In genomic region chr7:30323795-30324194, GRCm38 (mm10) we compare ENCODE assay signal across 8 mouse cellular contexts. TPM values are rescaled to one million over a fixed set of nuclear protein-coding genes. Genes with fewer than 3 reads are reported as not detected.
DNase-seq lines count a peak whose midpoint lies in the region; ATAC-seq and TF ChIP-seq lines count a peak whose summit lies in the region.

Gene Sdhaf1 (minus strand): TSS chr7:30323895.

- H3K27ac ChIP-seq in spleen, adult 2 months (ENCODE audit: insufficient read depth, low read length): peak within 1 kb of the TSS; percentile 93
- no peak within 1 kb of the TSS; the same call in 1 of the 2 replicates for H3K27ac ChIP-seq in forebrain, embryonic 11.5 days (ENCODE audit: low read depth, low read length)
- no peak within 1 kb of the TSS; the same call in 1 of the 2 replicates for H3K27ac ChIP-seq in hindbrain, embryonic 16.5 days (ENCODE audit: low read depth, low read length)

- no peak for TF ChIP-seq POLR2A in spleen, adult 2 months (IDR thresholded peaks at IDR 0.05; ENCODE audit: low read depth, low read length)

- 82% methylated on average over 3 of the region's 3 CpGs for WGBS in spleen, adult 2 months
- WGBS in forebrain, embryonic 11.5 days: 80% methylated on average over 3 of the region's 3 CpGs
- 83% methylated on average over 3 of the region's 3 CpGs for WGBS in hindbrain, embryonic 16.5 days

- DNase-seq in spleen, adult 2 months (ENCODE audit: low read depth in 1 of 2, low spot score in 2 of 2): no peak
- DNase-seq in spleen, adult 12 weeks (ENCODE audit: low spot score): no peak
- DNase-seq in forebrain, embryonic 11.5 days (ENCODE audit: low spot score): no peak
- DNase-seq in layer of hippocampus, adult 9-10 months (ENCODE audit: low spot score): no peak
- DNase-seq in kidney, adult 9 months: no peak
- DNase-seq in testis, postnatal 14 days (ENCODE audit: low spot score): no peak

- H3K4me2 ChIP-seq in forebrain, embryonic 11.5 days (ENCODE audit: low read depth, low read length, severe bottlenecking): peak within 1 kb of the TSS; percentile 57
- peak within 1 kb of the TSS; percentile 80 for H3K4me2 ChIP-seq in hindbrain, embryonic 16.5 days (ENCODE audit: low read length)

- H3K4me3 ChIP-seq in spleen, adult 2 months (ENCODE audit: extremely low read depth, insufficient read depth, insufficient read length): no peak within 1 kb of the TSS
- peak within 1 kb of the TSS; percentile 82 for H3K4me3 ChIP-seq in forebrain, embryonic 11.5 days (ENCODE audit: low read depth, low read length)
- H3K4me3 ChIP-seq in hindbrain, embryonic 16.5 days (ENCODE audit: low read length): peak within 1 kb of the TSS; percentile 81

- H3K27me3 ChIP-seq in spleen, adult 2 months (ENCODE audit: control insufficient read depth, insufficient read depth, low read length): no peaks in the 10 kb centered on the region
- H3K27me3 ChIP-seq in forebrain, embryonic 11.5 days (ENCODE audit: control insufficient read depth, insufficient read depth, low read length): no peaks in the 10 kb centered on the region
- no peaks in the 10 kb centered on the region for H3K27me3 ChIP-seq in hindbrain, embryonic 16.5 days (replicated peaks; ENCODE audit: control insufficient read depth, insufficient read depth, low read length)

- H3K9ac ChIP-seq in forebrain, embryonic 11.5 days (ENCODE audit: low read length): peak within 1 kb of the TSS; percentile 88
- peak within 1 kb of the TSS; percentile 56; the same call in 1 of the 2 replicates for H3K9ac ChIP-seq in hindbrain, embryonic 16.5 days (ENCODE audit: low read depth, low read length)

- no peak for ATAC-seq in forebrain, embryonic 11.5 days (replicated peaks; ENCODE audit: low FRiP score)
- no peak for ATAC-seq in hindbrain, embryonic 16.5 days
- no peak for ATAC-seq in monocyte, adult 5-6 weeks (replicated peaks; ENCODE audit: insufficient number of reproducible peaks, low FRiP score, low TSS enrichment, poor library complexity, severe bottlenecking)

- H3K36me3 ChIP-seq in spleen, adult 2 months (ENCODE audit: control insufficient read depth, insufficient read depth, low read length): no peaks in the 10 kb centered on the region
- no peaks in the 10 kb centered on the region for H3K36me3 ChIP-seq in forebrain, embryonic 11.5 days (ENCODE audit: control insufficient read depth, insufficient read depth, low read length)
- H3K36me3 ChIP-seq in hindbrain, embryonic 16.5 days (ENCODE audit: control insufficient read depth, insufficient read depth, low read length): no peaks in the 10 kb centered on the region

- peaks cover 5% of the 10 kb centered on the region; the same call in 1 of the 2 replicates for H3K4me1 ChIP-seq in spleen, adult 2 months (ENCODE audit: control insufficient read depth, insufficient read depth, insufficient read length)
- peaks cover 6% of the 10 kb centered on the region; the same call in 1 of the 2 replicates for H3K4me1 ChIP-seq in forebrain, embryonic 11.5 days (replicated peaks; ENCODE audit: control insufficient read depth, insufficient read depth, low read length)
- peaks cover 10% of the 10 kb centered on the region for H3K4me1 ChIP-seq in hindbrain, embryonic 16.5 days (ENCODE audit: control insufficient read depth, insufficient read depth, low read depth, low read length)

- H3K9me3 ChIP-seq in forebrain, embryonic 11.5 days (ENCODE audit: control insufficient read depth, low read length): no peaks in the 10 kb centered on the region; the same call in 1 of the 2 replicates
- no peaks in the 10 kb centered on the region for H3K9me3 ChIP-seq in hindbrain, embryonic 16.5 days (ENCODE audit: control insufficient read depth, low read length)

- TF ChIP-seq CTCF in spleen, adult 2 months (IDR thresholded peaks at IDR 0.05; ENCODE audit: extremely low read depth, insufficient read depth, insufficient read length, insufficient replicate concordance): no peak

RNA-seq across cellular contexts. Expression of gene Sdhaf1, which starts in this region (rescaled TPM):
- polyA plus RNA-seq in spleen, adult 2 months (2012; rRNA removed): 13.4 and 25.8 TPM in 2 replicates
- 21.8 and 23.5 TPM in 2 replicates for polyA plus RNA-seq in forebrain, embryonic 11.5 days (2014; fragmentation: Nextera tagmentation; extraction: Ambion mirVana)
- 16.8 and 17.0 TPM in 2 replicates for polyA plus RNA-seq in hindbrain, embryonic 16.5 days (2015; fragmentation: Nextera tagmentation; extraction: Ambion mirVana)
- total RNA-seq in monocyte, adult 5-6 weeks (2017): 11.3 to 13.7 TPM (median 11.5 TPM) in 3 replicates
